Mouse (Mus musculus) kidney, embryonic 16.5 days (tissue): ENCODE data around the gene Gmeb1. TPM values are rescaled to one million over a fixed set of nuclear protein-coding genes. Genes with fewer than 3 reads are reported as not detected.

ENCODE experiments used
- ATAC-seq: fragments of 200-750 bp; cut with Nextera tagmentation; 2 replicates; pipeline ENCODE4 v1.8.0; 2017; ENCODE audit warnings: moderate TSS enrichment; ENCODE audit not compliant: low FRiP score, low TSS enrichment
- H3K27ac ChIP-seq: fragments of 300-500 bp; sonication (generic); 2 replicates; pipeline ENCODE4 v1.5.1; 2014; ENCODE audit warnings: low read length
- H3K27me3 ChIP-seq: fragments of 300-500 bp; sonication (generic); 2 replicates; pipeline ENCODE4 v1.6.1; 2014; ENCODE audit warnings: low read length, control low read depth, mixed read lengths; ENCODE audit not compliant: insufficient read depth
- H3K36me3 ChIP-seq: fragments of 300-500 bp; sonication (generic); 2 replicates; pipeline ENCODE4 v1.6.1; 2014; ENCODE audit warnings: low read length, control low read depth, mixed read lengths; ENCODE audit not compliant: insufficient read depth
- H3K4me1 ChIP-seq: fragments of 300-500 bp; sonication (generic); 2 replicates; pipeline ENCODE4 v1.6.1; 2014; ENCODE audit warnings: low read length, control low read depth, mixed read lengths; ENCODE audit not compliant: insufficient read depth
- H3K4me2 ChIP-seq: fragments of 300-500 bp; sonication (generic); replicated peaks from 2 replicates; pipeline ENCODE4 v1.6.1; 2014; ENCODE audit warnings: low read depth, low read length
- H3K4me3 ChIP-seq: fragments of 300-500 bp; sonication (generic); 2 replicates; pipeline ENCODE4 v1.5.1; 2014; ENCODE audit warnings: mild to moderate bottlenecking, low read length
- H3K9ac ChIP-seq: fragments of 300-500 bp; sonication (generic); replicated peaks from 2 replicates; pipeline ENCODE4 v1.6.1; 2014; ENCODE audit warnings: low read length
- H3K9me3 ChIP-seq: fragments of 300-500 bp; sonication (generic); 2 replicates; pipeline ENCODE4 v1.6.1; 2016; ENCODE audit warnings: low read length, control low read depth
- WGBS: fragments of 180-500 bp; shearing (Covaris S2); extraction: QIAGEN DNeasy Blood & Tissue Kit; methylation state at CpG from one replicate; pipeline ENCODE4 v1.1.7; 2014; 5-methylcytosine and 5-hydroxymethylcytosine counted together
- polyA plus RNA-seq: library from polyadenylated mRNA; unstranded; fragments of >200 nt; fragmentation: Nextera tagmentation; extraction: Ambion mirVana; gene quantifications from 2 replicates; pipeline ENCODE4 v1.2.1, GENCODE M21; 2015

Gene Gmeb1
- polyA plus RNA-seq, 1 experiment from 2014 or later, result 39.3 TPM

DNA sequence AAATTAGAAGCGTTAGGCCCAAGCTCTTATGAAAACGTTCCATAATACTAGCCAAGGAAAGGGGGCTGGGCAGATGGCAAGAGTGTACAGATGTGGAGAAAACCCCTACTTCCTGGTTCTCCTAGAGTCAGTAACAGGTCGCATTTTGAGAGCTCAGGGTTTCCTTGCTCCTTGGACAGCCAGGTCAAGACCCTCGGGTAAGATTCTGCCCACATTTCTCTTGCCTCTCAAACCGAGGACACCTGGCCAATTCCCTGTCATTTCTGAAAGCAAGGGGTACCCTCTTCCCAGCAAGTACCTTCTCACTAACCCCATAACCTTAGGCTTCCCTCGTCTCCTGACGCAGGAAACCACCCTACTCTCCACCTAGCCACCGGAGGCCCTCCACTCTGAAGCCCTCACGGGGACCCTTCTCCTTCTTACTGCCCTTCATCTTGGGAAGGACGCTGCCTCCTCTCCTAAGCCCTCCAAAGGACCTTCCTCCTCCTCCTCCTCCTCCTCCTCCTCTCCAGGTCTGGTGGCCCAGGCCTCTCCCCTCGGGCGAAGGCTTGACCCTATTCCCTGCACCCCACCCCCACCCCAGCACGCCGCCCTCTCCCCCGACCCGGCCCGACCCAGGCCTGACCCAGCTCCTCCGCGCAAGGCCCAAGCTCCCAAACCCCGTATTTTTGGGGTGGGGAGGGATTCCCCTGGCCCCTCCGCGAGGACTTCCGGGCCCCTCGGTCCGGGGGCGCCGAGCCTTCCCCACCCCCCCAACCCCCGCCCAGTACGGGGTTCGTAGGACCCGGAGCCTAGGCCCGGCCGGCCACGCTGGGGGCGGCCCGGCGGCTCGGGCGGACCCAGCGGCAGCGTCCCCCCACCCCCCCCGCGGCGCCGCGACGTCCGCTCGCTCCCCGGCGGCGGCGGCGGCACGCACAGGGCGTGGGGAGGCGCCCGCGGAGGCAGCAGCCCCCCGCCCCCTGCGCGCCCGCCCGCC lies 710 bp downstream of the Gmeb1 start:
- ATAC-seq, result peak; percentile 89
- Histone ChIP-seq H3K4me2 (peak overlapping the region; percentile 76), H3K9me3 (no peaks in the 10 kb centered on the region), H3K27ac (peak overlapping the region; percentile 98), H3K4me1 (peaks cover 20% of the 10 kb centered on the region), H3K9ac (peak overlapping the region; percentile 99), H3K4me3 (peak overlapping the region; percentile 84), H3K27me3 (no peaks in the 10 kb centered on the region), H3K36me3 (no peaks in the 10 kb centered on the region)
- WGBS, result 1% methylated on average over 27 of the region's 64 CpGs

DNA sequence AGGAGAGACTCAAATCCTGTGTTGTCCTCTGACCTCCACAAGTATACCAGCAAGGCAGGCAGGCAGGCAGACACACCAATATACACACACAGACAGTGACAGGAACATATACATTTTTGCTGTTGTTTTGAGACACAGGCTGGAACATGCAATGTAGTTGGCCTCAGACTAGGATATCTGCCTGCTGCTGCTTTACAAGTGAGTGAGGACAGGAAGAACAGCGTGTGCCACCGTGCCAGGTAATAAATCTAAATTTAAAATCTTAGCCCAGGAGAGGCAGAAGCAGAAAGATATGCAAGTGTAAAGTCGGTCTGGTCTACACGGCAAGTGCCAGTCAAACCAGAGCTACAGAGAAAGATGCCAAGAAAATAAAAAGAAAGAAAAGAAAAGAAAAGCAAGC lies 2.2 kb downstream of the Gmeb1 start:
- WGBS, result 53% methylated on average over 4 of the region's 4 CpGs
- no peaks in the 10 kb centered on the region for H3K36me3 ChIP-seq
- H3K4me1 ChIP-seq, result peaks cover 20% of the 10 kb centered on the region
- H3K4me2 ChIP-seq, result peak overlapping the region; percentile 76; the same call in 1 of the 2 replicates
- H3K27me3 ChIP-seq, result no peaks in the 10 kb centered on the region
- no peaks in the 10 kb centered on the region for H3K9me3 ChIP-seq
- H3K9ac ChIP-seq, result 0 out of 2 replicates have a peak overlapping the region, but pooled peaks have one; percentile 1
- H3K4me3 ChIP-seq, result no peak overlapping the region
- H3K27ac ChIP-seq, result peak overlapping the region; percentile 98
- ATAC-seq, result no peak

DNA sequence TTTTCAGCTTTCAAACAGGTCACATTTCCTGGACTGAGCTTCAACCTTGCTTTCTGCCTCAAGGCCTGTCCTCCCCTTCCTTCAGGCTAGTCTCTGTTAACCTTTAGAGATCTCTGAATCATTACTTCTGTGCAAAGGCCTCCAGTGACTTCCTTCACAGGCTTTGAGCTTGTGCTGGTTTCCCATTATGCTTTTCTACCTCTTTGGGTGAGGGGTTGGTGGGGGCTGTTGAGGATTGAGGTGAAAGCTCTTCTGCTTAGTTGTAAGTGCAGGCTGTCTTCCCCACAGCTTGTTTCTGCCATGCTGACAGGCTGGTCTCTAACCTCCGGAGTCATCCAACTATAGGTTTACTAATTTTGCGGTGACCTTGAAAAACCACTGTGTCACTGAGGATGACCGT lies 5.0 kb downstream of the Gmeb1 start:
- 87% methylated on average over 3 of the region's 3 CpGs for WGBS

DNA sequence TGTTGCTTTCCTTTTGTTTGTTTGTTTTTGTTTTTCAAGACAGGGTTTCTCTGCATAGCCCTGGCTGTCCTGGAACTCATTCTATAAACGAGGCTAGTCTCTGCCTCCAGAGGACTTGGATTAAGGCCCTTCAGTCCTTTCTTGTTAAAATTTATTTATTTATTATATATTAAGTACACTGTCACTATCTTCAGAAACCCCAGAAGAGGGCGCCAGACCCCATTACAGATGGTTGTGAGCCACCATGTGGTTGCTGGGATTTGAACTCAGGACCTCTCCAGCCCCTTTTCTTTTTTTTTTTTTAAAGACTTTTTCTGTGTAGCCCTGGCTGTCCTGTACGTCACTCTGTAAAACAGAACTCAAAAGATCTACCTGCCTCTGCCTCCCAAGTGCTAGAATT lies 6.4 kb downstream of the Gmeb1 start:
- no peaks in the 10 kb centered on the region for H3K27me3 ChIP-seq
- peaks cover 14% of the 10 kb centered on the region for H3K36me3 ChIP-seq
- peaks cover 13% of the 10 kb centered on the region for H3K4me1 ChIP-seq
- H3K4me3 ChIP-seq, result no peak overlapping the region
- ATAC-seq, result no peak
- 79% methylated on average over 3 of the region's 3 CpGs for WGBS
- no peak overlapping the region for H3K9ac ChIP-seq
- H3K4me2 ChIP-seq, result no peak overlapping the region
- no peak overlapping the region for H3K27ac ChIP-seq
- no peaks in the 10 kb centered on the region for H3K9me3 ChIP-seq

More for the DNA sequence above, 5.0 kb downstream of the Gmeb1 start:
- no peak overlapping the region for H3K9ac ChIP-seq
- H3K4me3 ChIP-seq, result no peak overlapping the region
- peaks cover 1% of the 10 kb centered on the region; the same call in 1 of the 2 replicates for H3K36me3 ChIP-seq
- no peaks in the 10 kb centered on the region for H3K9me3 ChIP-seq
- H3K4me2 ChIP-seq, result no peak overlapping the region
- ATAC-seq, result no peak
- H3K27ac ChIP-seq, result 0 out of 2 replicates have a peak overlapping the region, but pooled peaks have one; percentile 15
- no peaks in the 10 kb centered on the region for H3K27me3 ChIP-seq
- H3K4me1 ChIP-seq, result peaks cover 14% of the 10 kb centered on the region

DNA sequence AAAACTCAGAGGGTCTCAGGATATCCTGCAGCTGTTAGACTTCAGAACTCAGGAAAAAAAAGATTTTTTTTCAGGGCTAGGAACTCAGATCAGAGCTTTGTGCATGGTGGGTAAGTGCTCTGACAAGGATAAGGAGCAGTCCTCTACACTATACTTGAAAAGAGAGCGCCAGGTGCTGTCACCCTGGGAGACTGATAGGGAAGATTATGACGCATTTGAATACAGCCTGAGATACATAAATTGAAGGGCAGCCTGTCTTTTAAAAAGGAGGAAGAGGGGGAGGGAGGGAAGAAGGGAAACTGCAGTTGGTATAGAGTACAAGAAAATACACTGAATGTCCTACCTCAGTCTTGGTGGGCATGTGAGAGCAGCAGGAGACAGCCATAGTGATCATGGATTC lies 7.8 kb downstream of the Gmeb1 start:
- H3K9me3 ChIP-seq, result no peaks in the 10 kb centered on the region
- ATAC-seq, result no peak
- no peak overlapping the region for H3K4me3 ChIP-seq
- peaks cover 21% of the 10 kb centered on the region for H3K36me3 ChIP-seq
- no peaks in the 10 kb centered on the region for H3K4me1 ChIP-seq
- no peaks in the 10 kb centered on the region for H3K27me3 ChIP-seq
- 78% methylated on average over 2 of the region's 2 CpGs for WGBS
- H3K27ac ChIP-seq, result no peak overlapping the region
- no peak overlapping the region for H3K9ac ChIP-seq
- H3K4me2 ChIP-seq, result no peak overlapping the region

DNA sequence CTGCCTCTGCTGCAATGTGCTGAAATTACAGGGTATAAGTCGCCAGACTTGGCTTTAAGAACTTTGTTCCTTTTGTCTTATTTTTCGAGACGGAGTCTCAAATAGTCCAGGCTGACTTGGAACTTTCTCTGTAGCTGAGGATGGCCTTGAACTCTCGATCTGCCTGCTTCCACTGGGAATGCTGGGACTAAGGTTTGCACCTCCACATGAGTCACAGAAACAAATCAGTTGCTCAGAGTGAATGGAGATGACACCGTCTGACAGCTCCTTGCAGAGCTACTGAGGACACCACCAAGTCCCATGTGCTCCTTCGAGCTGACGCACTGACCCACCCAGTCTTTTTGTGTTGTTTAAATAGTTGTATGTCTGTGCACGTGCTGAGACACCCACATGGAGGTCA lies 8.3 kb downstream of the Gmeb1 start:
- Histone ChIP-seq H3K4me3 (no peak overlapping the region), H3K9ac (no peak overlapping the region), H3K36me3 (peaks cover 23% of the 10 kb centered on the region), H3K9me3 (no peaks in the 10 kb centered on the region), H3K4me1 (no peaks in the 10 kb centered on the region), H3K4me2 (no peak overlapping the region), H3K27ac (no peak overlapping the region), H3K27me3 (no peaks in the 10 kb centered on the region)
- no peak for ATAC-seq
- WGBS, result 86% methylated on average over 8 of the region's 8 CpGs

DNA sequence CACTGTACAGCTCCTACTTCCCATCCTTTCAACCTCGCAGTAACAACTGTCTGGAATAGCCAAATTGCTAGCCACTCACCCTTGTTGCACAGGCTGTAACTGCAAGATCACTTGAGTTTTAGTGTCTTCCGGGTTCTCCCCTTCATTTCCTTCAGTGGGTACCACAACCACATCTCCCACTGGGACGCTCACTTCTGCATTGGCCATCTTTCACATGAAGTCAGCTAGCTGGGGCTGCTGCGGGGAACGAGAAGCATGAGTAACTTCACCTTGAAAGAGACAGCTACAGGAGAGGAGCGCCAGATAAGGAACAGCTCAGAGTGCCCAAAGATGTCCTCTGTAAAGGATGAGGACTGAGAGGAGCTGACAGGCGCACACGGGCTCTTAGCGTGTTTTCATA lies 9.8 kb downstream of the Gmeb1 start:
- H3K4me2 ChIP-seq, result no peak overlapping the region
- 78% methylated on average over 9 of the region's 9 CpGs for WGBS
- no peak for ATAC-seq
- H3K4me1 ChIP-seq, result no peaks in the 10 kb centered on the region
- no peak overlapping the region for H3K9ac ChIP-seq
- no peaks in the 10 kb centered on the region for H3K9me3 ChIP-seq
- no peak overlapping the region for H3K27ac ChIP-seq
- no peak overlapping the region for H3K4me3 ChIP-seq
- H3K27me3 ChIP-seq, result no peaks in the 10 kb centered on the region
- peaks cover 25% of the 10 kb centered on the region for H3K36me3 ChIP-seq

DNA sequence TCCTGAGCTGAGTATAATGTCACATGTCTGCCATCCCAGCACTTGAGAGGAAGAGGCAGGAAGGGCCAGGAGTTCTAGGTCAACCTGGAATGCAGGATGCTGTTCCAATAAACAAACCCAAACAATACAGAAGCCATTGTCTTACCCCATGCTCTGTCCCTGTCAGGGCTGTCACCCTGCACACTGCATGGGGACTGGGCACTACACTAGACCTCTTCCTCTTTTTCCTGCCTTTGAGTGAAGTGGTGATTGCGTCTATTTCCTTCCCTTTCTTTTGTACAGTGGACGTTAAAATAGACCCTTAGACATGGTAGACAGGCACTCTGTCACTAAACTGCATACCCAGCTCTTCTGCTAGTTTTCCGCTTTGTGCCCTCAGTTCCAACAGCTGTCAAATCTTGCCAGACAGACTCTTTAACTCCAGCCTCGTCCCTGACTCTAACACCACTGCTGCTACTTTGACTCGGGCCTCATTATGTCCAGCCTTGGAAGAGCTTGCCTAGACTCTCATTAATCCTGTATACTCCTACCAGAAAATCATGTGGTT lies 13.9 kb downstream of the Gmeb1 start:
- ATAC-seq, result peak; percentile 70; the same call in 1 of the 2 replicates
- H3K27ac ChIP-seq, result 0 out of 2 replicates have a peak overlapping the region, but pooled peaks have one; percentile 30
- no peak overlapping the region for H3K9ac ChIP-seq
- H3K36me3 ChIP-seq, result peaks cover 40% of the 10 kb centered on the region
- no peaks in the 10 kb centered on the region for H3K27me3 ChIP-seq
- 78% methylated on average over 5 of the region's 5 CpGs for WGBS
- no peaks in the 10 kb centered on the region for H3K9me3 ChIP-seq
- no peaks in the 10 kb centered on the region for H3K4me1 ChIP-seq
- no peak overlapping the region for H3K4me2 ChIP-seq
- no peak overlapping the region for H3K4me3 ChIP-seq

DNA sequence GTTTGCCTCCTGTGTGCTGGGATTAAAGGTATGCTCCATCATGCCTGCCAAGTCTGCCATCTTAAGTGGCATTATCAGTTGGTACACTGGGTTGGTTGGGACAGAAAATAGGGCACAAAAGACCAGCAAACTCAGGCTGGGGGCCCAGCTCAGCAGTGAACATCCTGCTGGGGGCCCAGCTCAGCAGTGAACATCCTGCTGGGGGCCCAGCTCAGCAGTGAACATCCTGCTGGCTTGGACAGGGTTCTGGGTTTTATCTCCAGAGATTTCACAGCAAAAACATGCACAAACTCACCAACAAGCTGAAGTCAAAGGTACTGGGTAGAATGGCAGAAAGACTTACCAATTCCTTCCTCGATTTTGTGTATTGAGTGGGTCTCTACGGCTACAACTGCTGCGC lies 15.8 kb downstream of the Gmeb1 start:
- WGBS, result 94% methylated on average over 3 of the region's 3 CpGs
- no peaks in the 10 kb centered on the region for H3K27me3 ChIP-seq
- H3K36me3 ChIP-seq, result peaks cover 47% of the 10 kb centered on the region
- H3K4me2 ChIP-seq, result no peak overlapping the region
- no peak overlapping the region for H3K27ac ChIP-seq
- no peaks in the 10 kb centered on the region for H3K9me3 ChIP-seq
- no peak for ATAC-seq
- no peaks in the 10 kb centered on the region for H3K4me1 ChIP-seq
- no peak overlapping the region for H3K9ac ChIP-seq
- no peak overlapping the region for H3K4me3 ChIP-seq

DNA sequence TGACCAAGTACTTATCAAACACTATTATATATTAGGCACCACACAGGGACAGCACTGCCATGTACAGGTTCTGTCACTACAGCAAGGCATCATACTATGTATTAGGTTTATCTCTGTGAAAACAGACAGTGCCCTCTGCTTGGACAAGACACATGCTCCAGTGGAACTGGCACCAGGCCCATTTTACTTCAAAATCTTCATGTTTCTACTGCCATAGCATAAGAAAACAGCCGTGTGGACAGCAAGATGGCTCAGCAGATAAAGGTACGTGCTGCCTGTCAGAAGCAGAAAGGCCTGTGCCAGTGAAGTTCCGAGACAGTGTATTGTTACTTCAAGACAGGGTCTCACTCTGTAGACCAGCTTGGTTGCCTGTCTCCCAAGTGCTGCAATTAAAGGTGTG lies 20.2 kb downstream of the Gmeb1 start:
- H3K4me2 ChIP-seq, result no peak overlapping the region
- 83% methylated on average over 3 of the region's 3 CpGs for WGBS

More for the DNA sequence above, 20.2 kb downstream of the Gmeb1 start:
- no peak overlapping the region for H3K4me3 ChIP-seq
- no peak overlapping the region for H3K9ac ChIP-seq
- no peaks in the 10 kb centered on the region for H3K9me3 ChIP-seq
- no peaks in the 10 kb centered on the region for H3K4me1 ChIP-seq
- H3K27me3 ChIP-seq, result no peaks in the 10 kb centered on the region
- peaks cover 58% of the 10 kb centered on the region for H3K36me3 ChIP-seq
- no peak for ATAC-seq
- no peak overlapping the region for H3K27ac ChIP-seq
